Mouse (Mus musculus): ENCODE data around the gene Cdkal1.

DNA sequence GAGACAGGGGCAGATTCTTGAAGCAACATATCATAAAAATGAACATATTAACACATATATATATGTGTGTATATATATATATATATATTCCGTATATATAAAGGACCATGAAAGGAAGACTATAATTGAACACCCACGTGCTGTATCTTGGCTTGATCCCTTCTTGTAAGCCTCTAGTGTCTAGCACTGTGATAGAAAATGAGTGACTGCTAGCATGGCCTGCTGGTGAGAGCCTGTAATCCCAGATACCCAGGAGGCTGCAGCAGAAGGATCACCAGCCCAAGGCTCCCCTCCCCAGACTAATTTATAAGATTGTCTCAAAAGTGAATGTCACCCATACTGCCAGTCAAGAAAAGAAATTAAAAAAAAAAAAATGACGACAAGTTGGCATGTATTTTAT lies 158.2 kb downstream of the Cdkal1 start:
- TF ChIP-seq EP300 (IDR thresholded peaks at IDR 0.05; ENCODE audit: low read length) (no peak), MXI1 (IDR thresholded peaks at IDR 0.05; ENCODE audit: low read depth, low read length) (no peak), RAD21 (IDR thresholded peaks at IDR 0.05; ENCODE audit: low read depth, low read length) (no peak), USF1 (IDR thresholded peaks at IDR 0.05; ENCODE audit: low read depth, low read length) (no peak), HCFC1 (IDR thresholded peaks at IDR 0.05; ENCODE audit: low read depth, low read length) (no peak), JUN (IDR thresholded peaks at IDR 0.05; ENCODE audit: insufficient read depth, low read depth, low read length) (no peak), BHLHE40 (IDR thresholded peaks at IDR 0.05; ENCODE audit: low read depth, low read length) (no peak), CTCF (conservative IDR thresholded peaks at IDR 0.05 in 1 of 2, IDR thresholded peaks at IDR 0.05 in 1 of 2; ENCODE audit: low read depth in 2 of 2, low read length in 2 of 2) (no peak), POLR2A (IDR thresholded peaks at IDR 0.05; ENCODE audit: low read depth, low read length) (no peak)
